Mouse (Mus musculus) kidney, postnatal 25 days (tissue): ENCODE measurements around the gene Phpt1.

Source experiments
- DNase-seq, 2 experiments: peaks; one replicate each; pipeline ENCODE4 v3.0.0; 2021; ENCODE audit warnings: mixed read lengths in 2 of 2

Gene Phpt1

DNA sequence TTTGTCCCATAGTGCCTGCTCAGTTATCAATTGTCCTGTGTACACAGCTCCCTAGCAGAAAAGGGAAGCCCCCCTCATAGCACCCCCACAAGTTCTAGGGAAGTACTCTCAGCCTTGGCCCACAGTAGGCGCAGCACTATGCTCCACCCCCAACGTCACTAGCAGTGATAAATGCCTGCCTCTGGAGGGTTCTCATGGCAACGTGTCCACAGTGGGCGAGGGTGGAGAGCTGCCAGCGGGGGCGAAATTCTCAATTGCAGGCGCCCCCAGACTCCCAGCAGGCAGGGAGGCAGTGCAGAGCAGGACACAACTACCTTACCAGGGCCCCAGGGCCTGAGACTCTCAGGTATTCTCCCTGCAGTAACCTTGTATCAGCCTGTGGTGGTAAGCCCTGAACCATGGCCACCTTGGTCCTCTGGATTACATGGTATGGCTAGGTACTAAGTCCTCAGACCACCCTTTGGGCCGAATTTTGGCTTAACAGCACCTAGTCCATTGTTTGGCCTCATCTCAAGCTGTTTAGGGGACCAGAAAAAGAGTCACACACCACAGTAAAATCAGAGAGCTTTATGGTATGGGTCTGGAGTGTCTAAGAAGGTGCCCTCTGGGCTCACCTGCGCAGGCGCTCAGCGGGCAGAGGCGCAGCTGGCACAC, 7.6 kb upstream of the Phpt1 start:
- DNase-seq = peak; percentile 39 to 69

DNA sequence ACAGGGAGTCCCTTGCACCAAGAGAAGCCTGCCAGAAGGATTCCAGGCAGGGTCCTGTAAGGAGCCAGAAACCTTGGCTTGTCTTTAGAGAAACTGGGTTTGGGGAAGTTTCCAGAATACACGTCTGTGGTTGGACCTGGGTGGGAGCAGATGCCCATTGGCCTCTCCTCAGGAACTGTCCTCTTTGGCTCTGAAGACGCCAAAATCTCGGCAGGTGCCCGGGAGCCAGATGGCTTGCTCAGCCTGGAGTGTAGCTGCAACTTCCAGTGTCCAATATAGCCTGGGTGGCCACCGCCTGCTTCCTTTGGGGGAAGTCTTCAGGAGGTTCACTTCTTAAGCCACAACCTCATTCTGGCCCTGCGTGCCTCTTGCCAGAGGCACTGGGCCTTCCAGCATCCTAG, 6.9 kb upstream of the Phpt1 start:
- DNase-seq = no peak

DNA sequence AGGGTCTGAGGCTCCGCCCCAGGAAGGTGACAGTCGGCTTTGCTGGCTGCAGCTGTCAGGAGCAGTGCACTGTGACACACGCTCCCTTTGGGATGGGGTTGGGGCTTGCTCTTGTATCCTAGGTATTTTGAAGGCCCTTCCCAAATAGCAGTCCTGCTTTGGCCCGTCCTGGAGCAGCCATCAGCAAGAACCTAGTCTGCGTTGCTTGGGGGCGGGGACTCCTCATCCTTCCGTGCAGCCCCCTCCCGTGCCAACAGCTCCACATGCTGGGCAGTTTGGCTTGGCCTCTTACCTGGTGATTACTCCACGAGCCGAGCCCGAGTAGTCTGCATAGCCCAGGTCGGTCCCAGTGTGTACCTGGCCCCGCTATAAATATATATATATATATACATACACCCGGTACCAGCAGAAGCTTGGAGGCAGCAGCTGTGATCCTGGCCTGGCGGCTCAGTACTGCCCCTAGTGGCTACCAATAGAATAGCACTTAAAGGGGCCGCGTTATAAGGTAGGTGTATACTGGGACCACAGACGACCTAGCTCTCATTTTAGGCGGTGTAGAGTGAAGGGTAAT, 6.4 kb upstream of the Phpt1 start, which contains the start of gene Ajm1:
Gene Ajm1 (minus strand): TSS at position 464 of the 571 bp plus-strand sequence.
- DNase-seq = peak; percentile 34 to 68

DNA sequence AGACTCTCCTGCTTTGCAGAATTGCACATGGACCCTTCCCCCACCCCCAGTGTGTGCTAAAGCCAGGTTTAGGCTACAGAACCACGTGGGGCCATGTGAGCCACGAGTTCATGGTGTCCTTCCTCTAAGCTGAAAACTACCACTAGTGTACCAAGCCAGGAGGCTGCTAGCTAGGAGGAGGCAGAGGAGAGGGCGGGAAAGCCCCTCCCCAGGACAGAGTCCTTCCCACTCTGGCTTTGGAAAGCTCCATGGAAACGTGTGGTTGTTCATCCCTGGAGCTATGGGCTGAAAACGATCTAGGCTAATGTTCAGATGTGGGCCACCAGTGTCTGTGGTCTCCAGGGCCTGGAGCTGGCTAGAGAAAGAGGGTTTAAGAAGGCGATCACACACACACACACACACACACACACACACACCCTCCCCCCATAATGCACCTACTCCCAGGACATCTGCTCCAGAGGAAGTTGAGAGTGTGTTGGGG, 5.6 kb upstream of the Phpt1 start:
- DNase-seq = peak in 1 of 2 experiments; percentile 54

DNA sequence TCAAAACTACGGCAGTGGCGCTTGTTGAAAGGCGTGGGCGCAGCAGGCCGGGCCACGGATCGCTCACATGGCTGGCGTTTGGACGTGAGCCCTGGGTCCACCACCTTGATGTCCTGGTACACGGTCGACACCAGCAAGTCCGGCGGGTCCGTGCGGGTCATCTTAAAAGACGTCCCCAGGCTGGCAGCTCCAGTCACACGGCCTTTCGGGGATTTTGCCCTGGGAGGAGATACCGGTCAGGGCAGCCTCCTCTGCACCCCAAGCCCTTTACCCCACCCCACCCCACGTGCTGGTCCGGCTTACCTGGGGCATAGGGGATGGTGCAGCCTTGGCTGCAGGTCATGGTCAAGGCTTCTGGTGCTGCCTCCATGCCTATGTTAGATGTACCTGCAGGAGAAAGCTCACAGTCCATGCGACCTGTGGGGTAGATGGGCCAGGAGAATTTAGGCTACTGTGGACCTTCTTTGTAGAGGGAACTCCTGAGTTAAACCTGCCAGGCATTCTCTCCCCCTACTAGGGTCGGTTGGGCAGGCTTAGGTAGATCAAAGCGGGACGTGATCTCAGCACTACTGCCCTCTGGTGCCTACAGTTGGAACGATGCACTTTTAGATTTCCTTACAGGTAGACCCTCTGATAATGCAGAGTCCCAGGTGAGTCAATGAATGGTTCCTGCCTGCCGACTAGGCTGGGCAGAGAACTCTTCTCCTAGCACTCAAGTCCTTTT, 4.9 kb upstream of the Phpt1 start:
- peak; percentile 59 to 79 for DNase-seq

DNA sequence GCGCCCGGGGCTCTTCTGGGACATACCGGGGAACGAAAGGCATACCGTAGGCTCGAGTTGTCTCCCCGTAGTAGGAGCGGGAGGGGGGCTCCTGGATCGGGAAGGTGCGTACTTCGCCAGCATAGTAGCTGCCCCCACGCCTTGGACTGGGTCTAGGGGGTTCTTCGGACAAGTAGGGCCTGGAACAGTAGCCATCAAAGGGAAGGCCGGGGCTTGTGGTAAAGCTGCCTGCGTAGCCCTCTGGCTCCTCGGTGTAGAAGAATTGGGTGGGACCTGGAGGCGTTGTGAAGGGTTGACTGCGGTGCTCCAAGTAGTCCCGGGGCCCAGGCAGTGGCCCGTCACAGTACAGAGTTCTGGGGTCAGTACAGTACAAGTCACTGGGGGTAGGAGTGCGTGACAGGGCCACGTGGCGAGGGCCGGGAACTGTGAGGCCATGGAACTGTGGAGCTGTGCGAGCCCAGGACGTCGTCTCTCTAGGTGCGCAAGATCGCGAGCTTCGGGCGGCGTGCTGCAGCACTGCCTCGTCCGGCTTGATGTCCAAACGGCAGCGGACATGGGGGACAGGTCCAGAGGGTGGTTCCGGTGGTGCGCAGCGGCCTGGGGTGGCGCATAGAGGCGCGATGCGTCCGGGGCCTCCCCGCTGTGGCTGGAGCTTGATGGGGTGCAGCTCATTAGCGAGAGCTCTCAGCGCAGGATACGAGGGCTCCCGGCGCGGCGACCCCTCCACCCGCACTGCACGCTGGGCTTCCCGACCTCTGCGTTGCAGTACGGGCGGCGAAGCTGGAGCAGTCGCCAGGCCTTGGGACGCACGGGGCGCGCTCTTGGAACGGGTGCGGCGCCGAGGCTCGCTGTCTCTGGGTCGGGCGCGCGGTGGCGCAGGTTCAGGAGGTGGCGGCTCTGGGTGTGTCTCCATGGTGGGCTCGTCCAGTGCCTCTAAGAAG, 4.0 kb upstream of the Phpt1 start:
- no peak for DNase-seq

DNA sequence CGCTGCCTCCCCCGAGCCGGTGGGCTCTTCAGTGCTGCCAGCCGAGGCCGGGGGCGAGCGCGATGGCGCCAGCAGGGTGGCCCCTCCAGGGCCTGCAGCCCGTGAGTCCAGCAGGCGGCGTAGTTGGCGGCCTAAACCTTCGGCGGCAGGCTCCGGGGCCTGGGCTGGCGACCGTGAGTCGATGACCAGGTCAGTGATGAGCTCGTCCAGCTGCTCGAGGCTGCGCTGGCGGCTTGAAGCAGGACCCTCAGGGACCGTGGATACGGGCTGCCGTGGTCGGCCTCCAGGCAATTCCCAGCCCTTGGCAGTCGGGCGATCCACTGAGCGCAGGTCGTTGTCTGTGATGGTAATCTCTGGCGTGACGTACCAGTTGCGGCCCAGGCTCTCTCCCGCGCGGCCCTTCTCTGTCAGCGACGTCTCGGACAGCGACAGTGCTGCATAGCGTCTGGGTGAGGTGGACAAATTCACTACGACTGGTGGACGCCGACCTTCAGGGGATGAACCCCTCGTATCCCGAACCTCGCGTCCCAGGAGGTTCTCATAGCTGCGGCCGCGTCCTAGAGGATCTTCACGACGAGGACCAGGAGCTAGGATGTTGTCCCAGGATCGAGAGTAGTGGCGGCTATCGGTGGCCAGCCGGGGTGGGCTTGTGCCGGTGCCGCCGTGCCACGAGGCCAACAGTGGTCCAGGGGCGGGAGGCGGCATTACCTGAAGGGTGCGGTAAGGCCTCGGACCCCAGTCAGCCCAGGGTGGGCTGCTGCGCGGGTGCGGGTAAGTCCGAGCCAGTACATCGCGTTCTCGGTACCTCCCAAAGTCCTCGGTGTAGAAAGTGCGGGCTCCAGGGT, 3.1 kb upstream of the Phpt1 start:
- peak in 1 of 2 experiments; percentile 52 for DNase-seq

DNA sequence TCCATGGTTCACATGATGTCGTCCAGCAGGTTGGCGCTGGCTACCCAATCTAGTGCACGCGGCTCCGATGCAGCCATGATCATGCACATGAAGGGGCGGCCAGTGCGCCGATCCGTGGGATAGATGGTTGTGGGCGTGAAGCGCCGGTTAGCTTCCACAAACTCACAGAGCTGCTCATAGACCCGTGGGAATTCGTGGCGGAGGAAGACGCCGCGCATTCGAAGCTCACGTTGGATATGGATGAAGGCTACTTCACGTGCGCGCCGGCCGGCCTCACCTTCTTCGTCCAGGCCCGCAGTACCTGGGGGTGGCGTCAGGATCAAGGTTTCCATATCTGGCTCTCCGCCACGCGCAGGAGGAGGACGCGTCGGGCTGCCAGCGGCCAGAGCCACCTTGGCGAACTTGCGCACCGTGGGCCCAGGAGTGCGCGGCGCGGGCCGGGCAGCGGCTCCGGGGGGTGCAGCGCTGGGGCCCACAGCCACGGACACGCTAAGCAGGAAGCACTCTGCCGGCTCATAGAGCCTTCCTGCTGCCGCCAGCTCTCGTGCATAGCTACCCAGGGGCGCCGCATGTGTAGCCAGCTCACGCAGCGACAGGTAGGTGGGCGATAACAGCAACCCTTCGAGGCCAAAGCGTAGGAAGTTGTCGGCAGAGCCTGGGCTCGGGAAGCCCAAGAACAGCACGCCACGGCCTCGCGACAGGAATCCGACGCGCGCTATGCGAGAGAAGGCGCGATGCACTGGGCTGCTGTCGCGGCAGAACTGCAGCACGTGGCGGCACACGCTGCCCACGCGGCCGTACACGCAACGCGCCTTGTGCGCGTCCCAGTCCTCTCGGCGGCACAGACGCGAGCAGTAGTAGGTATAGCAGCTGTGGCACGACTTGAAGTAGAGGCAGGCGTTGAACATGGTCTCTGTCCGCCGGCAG, 2.2 kb upstream of the Phpt1 start:
- DNase-seq = no peak

DNA sequence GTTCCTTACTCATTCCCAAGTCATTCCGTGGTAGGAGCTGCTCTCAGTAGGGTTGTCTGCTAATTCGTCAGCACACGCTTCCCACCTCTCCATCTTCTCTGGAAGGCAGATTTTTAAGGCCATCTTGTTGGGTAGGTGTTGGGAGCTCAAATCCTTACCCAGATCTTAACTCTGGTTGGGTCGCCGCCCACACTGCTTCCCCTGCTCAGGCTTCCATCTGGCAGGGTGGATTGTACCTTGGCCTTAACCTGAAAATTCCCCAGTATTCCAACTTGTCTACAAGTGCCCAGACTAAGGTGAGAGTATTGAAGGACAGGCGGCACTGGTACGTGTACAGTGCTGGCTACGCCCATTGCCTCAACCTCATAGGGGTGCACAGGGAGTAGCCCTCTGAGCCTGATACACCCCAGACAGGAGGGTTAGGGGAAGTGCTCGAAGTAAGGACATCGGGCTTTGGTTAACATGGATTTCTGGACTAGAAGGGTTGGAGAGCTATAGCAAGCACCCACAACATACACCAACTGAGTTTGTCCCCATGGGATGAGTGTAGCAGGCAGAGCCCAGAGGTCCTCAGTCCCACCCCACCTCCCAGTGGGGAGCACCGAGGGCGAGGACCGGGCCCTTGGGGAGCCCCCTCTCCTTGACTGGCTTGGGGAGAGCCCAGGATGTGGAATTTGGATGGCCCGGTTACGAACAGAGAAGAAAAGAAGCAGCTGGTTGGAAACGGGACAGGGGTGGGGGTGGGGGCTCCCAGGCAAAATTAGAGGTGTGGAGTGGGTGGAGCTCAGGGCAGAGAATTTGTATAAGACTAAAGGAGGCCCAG, 1.2 kb upstream of the Phpt1 start:
- no peak for DNase-seq

DNA sequence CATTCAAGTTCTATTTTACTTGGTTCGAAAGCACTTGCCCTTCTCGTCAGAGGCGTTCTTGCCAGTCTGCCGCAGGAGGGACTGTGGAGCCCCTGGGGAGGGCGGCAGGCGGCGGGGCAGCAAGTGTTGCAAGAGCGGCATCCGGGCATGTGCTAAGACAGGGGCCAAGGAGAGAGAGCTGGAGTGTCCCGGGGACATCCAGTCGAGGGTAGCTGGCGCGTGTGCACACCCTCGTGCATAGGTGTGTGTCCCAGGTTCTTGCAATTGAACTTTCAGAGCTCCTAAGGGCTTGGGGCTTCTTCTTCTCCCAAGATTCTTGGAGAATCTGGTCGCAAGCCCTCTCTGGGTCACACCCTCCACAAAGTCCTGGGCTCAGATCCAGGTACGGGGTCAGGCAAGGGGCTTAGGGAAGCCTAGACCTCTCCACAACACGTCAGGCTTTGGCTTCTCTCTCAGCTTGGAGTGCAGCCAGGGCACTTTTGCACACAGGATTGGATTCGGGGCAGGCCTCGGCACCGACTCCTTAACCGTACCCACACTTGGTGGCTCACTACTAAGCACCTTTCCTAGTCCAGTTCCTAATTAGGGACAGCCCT, 506 bp upstream of the Phpt1 start:
- DNase-seq = peak; percentile 46 to 71

DNA sequence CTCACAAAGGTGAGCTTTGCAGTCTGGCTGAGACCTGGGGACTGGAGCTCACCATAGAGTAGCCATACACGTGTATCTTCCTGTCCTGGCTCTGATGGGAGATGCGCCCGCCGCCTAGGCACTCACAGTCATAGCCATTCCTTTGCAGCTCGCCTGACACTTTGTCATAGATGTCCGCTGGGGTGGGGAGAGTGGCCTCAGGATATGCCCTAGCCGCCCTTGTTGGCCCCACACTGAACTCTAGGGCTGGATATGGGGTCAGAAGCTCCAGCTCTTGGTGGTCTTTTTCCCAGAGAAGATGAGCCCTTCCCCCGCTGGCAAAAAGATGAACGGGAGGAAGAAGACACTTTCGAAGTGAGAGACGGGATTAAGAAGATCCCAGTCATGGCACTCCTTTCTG, 888 bp downstream of the Phpt1 start:
- no peak for DNase-seq

DNA sequence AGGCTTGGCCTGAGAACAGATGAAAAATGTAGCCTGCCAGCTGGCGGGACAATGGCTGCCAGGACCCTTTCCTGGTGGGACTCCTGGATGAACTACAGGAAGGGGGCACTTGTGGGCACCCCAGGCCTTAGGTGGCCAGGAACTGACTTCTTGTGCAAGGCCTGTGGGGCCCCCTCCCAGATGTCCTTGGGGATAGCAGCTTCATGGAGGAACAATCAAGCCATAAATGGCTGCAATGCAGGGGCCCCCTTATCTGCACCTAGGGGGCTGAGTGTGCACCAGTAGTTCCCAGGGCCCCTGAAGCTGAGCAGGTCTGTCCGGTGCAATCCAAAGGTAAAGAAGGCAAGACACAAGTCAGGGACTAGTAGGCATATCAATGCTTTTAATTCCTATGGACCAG, 2.0 kb downstream of the Phpt1 start:
- no peak for DNase-seq

DNA sequence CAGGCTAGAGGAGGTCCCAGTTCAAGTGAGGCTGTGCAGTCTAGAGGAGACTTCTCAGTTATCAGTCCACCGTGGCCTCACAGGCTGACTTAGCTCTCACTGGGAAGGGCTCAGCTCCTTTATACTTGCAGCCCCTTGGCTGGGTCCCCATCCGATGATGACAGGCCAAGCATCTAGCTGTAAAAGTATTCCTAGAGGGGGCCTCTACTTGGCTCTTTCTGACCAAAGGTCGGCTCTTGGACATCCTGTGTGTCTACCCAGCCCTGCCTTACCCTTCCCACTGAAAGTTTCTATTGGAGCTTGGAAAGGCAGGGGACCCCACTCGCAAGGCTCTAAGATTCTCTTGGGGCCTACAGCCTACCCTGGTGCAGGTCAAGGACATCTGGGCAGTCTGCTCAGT, 3.8 kb downstream of the Phpt1 start:
- DNase-seq = no peak

DNA sequence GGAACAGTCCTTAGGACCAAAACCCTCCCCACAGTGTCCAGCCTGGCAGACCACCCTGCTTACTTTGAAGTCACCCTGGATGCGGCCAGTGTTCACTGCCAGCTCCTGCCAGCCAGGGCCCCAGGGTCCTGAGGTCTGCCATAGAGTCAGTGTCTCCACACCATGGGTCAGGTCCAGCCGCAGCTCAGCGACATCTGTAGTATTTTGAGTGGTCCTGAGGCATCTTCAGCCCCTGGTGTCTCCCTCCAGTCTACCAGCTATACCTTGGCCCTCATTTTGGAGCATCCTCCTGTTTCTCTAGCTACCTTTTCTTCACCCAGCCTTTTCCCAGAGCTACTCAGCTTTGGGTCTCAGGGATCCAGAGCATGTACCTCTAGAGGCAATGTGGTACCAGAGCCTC, 5.7 kb downstream of the Phpt1 start:
- peak in 1 of 2 experiments; percentile 35 for DNase-seq

DNA sequence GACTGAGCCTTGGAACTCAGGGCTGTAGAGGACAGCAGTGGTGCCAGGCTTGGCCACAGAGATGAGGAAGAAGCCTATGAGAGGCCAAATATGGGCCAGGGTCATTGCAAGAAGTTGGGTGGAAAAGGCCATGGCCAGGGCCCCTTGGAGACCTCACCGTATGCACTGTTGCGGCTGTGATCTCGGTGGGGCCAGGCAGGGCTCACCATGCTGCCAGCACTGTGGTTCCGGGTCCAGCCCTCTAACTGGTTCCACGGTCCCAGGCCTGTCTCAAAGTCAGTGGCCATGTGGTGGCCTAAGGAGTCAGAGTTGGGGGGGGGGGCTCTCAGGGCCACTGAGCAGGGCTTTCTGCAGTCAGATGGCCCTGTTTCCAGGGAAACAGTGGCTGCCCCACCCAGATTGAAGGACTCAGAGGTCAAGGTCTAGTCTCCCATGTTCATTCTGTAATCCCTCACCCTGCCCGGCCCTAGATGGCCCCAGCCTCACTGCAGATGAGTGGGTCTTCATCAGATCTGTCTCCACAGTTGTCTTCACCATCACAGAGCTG, 6.5 kb downstream of the Phpt1 start:
- DNase-seq = peak in 1 of 2 experiments; percentile 48

DNA sequence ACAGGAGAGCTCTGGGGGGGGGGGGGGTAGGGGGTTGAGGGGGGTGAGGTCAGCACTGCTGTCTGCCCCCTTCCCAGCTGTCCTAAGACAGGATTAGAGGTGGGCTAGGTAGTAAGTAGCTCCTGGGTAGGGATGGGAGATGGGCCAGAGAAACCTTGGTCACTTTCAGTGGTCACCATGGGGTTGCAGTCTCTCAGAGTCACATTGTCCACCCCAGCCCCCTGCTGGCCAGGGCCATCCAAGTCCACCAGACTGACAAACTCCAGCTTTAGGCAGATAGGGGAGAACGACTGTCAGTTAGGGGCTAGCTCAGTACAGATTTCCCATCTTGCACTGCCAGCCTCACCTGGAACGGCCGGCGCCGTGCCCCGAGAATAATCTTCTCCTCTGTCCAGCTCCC, 8.5 kb downstream of the Phpt1 start:
- DNase-seq = peak in 1 of 2 experiments; percentile 38

DNA sequence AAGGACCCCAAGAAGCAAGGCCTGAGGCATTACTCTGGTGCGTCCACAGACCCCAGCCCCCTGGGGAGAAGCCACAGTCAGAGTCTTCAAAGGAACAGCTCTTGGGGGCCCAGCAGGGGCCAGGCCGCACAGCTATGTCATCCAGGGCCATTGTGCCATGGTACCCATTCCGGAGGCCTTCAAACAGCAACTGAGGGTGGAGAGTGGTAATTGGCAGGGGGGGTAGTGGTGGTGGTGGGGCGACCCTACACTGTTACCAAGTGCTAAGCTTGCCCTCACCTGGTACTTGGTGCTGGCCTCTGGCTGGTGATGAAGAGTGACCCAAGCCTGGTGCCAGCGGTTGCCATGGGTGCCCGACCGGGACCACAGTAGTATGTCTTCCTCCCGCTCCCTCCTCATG, 9.3 kb downstream of the Phpt1 start:
- DNase-seq = peak in 1 of 2 experiments; percentile 33

DNA sequence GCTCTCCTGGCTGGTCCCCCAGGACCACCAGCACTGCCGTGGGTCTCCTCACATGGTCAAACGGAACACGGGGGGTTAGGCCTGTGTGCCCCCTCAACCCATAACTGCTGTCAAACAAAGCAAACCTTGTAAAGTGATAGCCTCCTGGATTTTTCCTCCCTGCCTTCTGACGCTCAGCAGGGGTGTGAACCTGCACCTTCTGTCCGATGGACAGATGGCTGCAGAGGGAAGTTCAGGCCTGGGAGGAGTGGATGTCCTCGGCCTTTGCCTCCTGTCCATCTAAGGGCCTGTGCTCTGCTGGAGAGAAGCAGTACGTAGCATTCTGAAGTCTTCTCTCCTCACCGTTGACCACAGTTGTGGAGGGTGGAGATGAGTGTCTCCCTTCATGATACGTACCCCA, 13.1 kb downstream of the Phpt1 start:
- no peak for DNase-seq

DNA sequence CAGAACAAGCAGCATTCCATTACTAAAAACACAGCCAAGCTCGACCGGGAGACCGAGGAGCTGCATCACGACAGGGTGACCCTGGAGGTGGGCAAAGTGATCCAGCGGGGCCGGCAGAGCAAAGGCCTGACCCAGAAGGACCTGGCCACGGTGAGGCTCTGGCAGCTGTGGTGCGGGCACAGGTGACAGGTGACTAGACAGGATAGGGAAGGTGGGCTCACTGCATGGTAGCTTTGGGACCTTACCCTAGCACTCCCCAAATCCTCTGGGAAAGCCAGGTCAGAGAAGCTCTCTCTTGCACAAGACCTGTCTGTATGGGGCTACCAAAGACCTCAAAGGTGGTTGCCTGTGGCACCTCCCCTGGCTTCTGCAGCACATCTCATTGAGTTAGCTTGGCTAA, 14.5 kb downstream of the Phpt1 start:
- DNase-seq = peak in 1 of 2 experiments; percentile 43
